Mouse (Mus musculus) C2C12 (cell line): ENCODE measurements around the gene Xlr5c. TPM values are rescaled to one million over a fixed set of nuclear protein-coding genes. Genes with fewer than 3 reads are reported as not detected.
"Not testable (repeated sequence)": the region's sequence is repeated elsewhere in the genome, so short reads cannot be mapped to it uniquely, and the experiment has no call there.

ENCODE experiments used
- H3K27me3 ChIP-seq: one replicate; pipeline ENCODE4 v1.6.1; 2011; ENCODE audit not compliant: control insufficient read depth, insufficient read depth, insufficient read length
- H3K36me3 ChIP-seq: one replicate; pipeline ENCODE4 v1.6.1; 2011; ENCODE audit not compliant: control insufficient read depth, insufficient read depth
- H3K4me3 ChIP-seq: one replicate; pipeline ENCODE4 v1.5.1; 2011; ENCODE audit warnings: mild to moderate bottlenecking, control low read depth; ENCODE audit not compliant: poor library complexity, insufficient read depth, severe bottlenecking
- H3K79me2 ChIP-seq: one replicate; pipeline ENCODE4 v1.6.1; 2011; ENCODE audit not compliant: control insufficient read depth, insufficient read depth
- H3K79me3 ChIP-seq: one replicate; pipeline ENCODE4 v1.6.1; 2011; ENCODE audit warnings: low read depth, control low read depth
- H3ac ChIP-seq: one replicate; pipeline ENCODE3; 2011; ENCODE audit warnings: low read depth; ENCODE audit not compliant: control insufficient read depth, insufficient read length
- CEBPB ChIP-seq: IDR thresholded peaks from one replicate; pipeline ENCODE4 v1.6.1; 2011; ENCODE audit warnings: low read depth, mild to moderate bottlenecking, control low read depth, moderate library complexity
- CTCF ChIP-seq: IDR thresholded peaks from one replicate; pipeline ENCODE4 v1.5.1; 2011; ENCODE audit not compliant: control insufficient read depth, insufficient read depth, insufficient read length
- FOSL1 ChIP-seq: IDR thresholded peaks from one replicate; pipeline ENCODE4 v1.8.0; 2011; ENCODE audit warnings: mild to moderate bottlenecking, low read length; ENCODE audit not compliant: poor library complexity, insufficient read depth, severe bottlenecking
- MAX ChIP-seq: IDR thresholded peaks from one replicate; pipeline ENCODE4 v1.6.1; 2011; ENCODE audit warnings: mild to moderate bottlenecking, control low read depth
- MYOD1 ChIP-seq: IDR thresholded peaks from one replicate; pipeline ENCODE4 v1.6.1; 2011; ENCODE audit warnings: low read depth; ENCODE audit not compliant: control insufficient read depth, insufficient read length
- MYOG ChIP-seq: IDR thresholded peaks from one replicate; pipeline ENCODE4 v1.6.1; 2011; ENCODE audit not compliant: control insufficient read depth, insufficient read length; ENCODE audit errors: extremely low read depth
- USF1 ChIP-seq: IDR thresholded peaks from one replicate; pipeline ENCODE4 v1.6.1; 2011; ENCODE audit warnings: low read depth, mild to moderate bottlenecking, control low read depth, moderate library complexity
- polyA plus RNA-seq: library from polyadenylated mRNA; unstranded; fragments of >200 nt; fragmentation: generic; extraction: Trizol; gene quantifications from one replicate; pipeline ENCODE4 v1.2.1, GENCODE M21; 2012; ENCODE audit warnings: missing spikeins

Xlr5c gene
- polyA plus RNA-seq, 1 experiment, result not detected

DNA sequence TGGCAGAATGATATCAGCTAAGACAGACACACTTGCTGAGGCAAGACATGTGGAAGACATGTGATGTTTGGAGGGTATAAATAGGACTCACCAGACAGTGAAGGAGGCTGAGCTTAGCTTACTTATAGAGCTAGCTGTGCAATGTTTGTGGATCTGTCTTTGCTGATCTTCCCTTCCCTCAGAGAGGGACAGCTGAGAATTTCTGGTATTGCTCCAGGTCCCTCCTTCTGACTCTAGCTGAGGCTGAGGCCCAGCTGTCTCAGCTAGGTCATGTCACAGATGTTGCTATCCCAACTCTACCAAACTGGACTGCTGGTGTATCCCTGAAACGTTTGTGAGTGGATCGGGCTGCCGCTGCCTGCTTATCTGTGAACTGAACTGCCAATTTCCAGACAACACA lies 28.3 kb upstream of the Xlr5c start:
- Histone ChIP-seq H3K27me3 (no peaks in the 10 kb centered on the region), H3K79me3 (no peaks in the 10 kb centered on the region), H3K36me3 (no peaks in the 10 kb centered on the region), H3K4me3 (no peak overlapping the region), H3K79me2 (no peaks in the 10 kb centered on the region), H3ac (no peak overlapping the region)
- TF ChIP-seq CEBPB (no peak), MYOD1 (no peak), FOSL1 (no peak), MYOG (no peak), MAX (no peak), USF1 (no peak), CTCF (no peak)

DNA sequence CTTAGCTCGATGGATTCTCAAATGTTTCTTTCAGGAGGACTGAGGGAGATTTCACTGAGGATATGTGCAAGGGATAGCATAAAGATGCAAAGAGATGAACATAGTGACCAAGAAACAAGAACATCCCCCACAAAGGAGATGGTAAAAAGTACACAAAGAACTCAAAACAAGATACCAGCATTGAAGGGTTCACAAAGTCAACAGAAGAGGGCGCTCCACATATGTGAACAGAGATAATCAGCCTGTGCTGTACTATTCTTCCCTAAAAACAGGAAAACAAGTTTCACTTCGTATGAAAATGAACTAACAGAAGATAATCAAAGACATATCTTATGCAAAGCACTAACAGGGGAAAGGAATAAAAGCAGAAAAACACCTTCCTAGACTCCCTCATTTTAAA lies 19.7 kb upstream of the Xlr5c start:
- no peak overlapping the region for H3ac ChIP-seq
- H3K79me3 ChIP-seq, result no peaks in the 10 kb centered on the region
- no peak overlapping the region for H3K4me3 ChIP-seq
- no peaks in the 10 kb centered on the region for H3K36me3 ChIP-seq
- no peak for TF ChIP-seq MYOD1
- no peak for TF ChIP-seq MYOG
- TF ChIP-seq USF1, result no peak
- TF ChIP-seq MAX, result no peak
- TF ChIP-seq CEBPB, result no peak
- peaks cover 5% of the 10 kb centered on the region for H3K27me3 ChIP-seq
- H3K79me2 ChIP-seq, result no peaks in the 10 kb centered on the region

DNA sequence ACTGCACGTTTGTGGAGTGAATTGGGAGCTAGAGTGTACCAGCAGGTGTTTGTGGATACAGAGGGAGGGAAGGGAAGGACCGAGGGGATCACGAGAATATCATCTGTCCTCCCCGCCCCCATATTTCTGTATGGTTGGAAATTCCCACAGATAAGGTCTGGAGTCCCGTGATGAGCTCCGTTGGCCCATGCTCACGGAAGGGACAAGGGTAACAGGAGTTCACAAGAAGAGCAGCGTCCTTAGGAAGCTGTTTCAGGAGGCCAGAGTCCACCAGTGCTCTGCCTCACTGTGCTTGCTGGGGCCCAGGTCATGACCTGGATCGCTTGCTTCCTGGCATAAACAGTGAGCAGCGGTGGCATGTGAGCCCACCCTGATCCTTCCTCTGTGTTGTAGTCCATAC lies 3.0 kb upstream of the Xlr5c start:
- not testable (repeated sequence) for H3ac ChIP-seq, H3K79me2 ChIP-seq, H3K27me3 ChIP-seq, H3K4me3 ChIP-seq, H3K79me3 ChIP-seq, H3K36me3 ChIP-seq

DNA sequence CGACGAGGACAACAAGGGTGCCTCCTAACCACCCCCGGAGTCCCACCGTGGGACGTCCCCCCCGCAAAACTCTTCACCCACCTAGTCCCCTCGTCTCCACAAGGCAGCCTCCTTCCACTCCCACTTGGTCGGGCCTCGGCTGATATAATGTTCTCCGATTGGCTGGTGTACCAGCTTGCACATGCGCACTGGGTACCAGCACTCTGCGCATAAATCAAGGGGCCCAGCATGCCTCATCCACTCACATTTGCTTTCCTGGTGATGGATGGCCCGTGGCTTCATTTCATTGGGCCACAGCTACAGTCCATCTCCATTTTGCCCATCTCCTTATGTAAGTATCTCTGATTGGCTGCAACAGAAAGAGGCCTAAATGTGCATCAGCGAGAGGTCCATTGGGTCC lies 27.5 kb downstream of the Xlr5c start, which contains the start of gene Xlr3c:
Gene Xlr3c, minus strand, starts transcription at position 121 of the 400 bp plus-strand sequence.
- not testable (repeated sequence) for H3K36me3 ChIP-seq, H3K27me3 ChIP-seq

DNA sequence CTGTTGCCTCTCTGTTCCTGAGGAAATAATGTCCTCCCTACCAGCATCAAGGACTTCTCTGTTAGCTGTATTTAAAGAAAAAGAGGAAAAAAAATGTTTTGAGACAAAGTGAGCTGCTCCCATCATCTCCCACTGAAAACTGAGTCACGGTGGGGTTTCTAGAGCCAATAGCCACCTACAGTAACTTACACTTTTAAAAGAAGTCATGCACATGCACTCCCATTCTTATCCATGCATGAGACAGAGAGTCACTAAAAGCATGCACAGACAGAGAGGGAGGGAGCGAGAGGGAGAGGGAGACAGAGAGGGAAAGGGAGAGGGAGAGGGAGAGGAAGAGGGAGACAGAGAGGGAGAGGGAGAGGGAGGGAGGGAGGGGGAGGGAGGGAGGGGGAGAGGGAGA lies 30.3 kb downstream of the Xlr5c start:
- not testable (repeated sequence) for H3K36me3 ChIP-seq, H3K4me3 ChIP-seq, H3K79me3 ChIP-seq, H3ac ChIP-seq, H3K79me2 ChIP-seq, H3K27me3 ChIP-seq

More for the DNA sequence above, 27.5 kb downstream of the Xlr5c start, which contains the start of gene Xlr3c:
- not testable (repeated sequence) for H3K79me3 ChIP-seq, H3K4me3 ChIP-seq, H3K79me2 ChIP-seq, H3ac ChIP-seq

DNA sequence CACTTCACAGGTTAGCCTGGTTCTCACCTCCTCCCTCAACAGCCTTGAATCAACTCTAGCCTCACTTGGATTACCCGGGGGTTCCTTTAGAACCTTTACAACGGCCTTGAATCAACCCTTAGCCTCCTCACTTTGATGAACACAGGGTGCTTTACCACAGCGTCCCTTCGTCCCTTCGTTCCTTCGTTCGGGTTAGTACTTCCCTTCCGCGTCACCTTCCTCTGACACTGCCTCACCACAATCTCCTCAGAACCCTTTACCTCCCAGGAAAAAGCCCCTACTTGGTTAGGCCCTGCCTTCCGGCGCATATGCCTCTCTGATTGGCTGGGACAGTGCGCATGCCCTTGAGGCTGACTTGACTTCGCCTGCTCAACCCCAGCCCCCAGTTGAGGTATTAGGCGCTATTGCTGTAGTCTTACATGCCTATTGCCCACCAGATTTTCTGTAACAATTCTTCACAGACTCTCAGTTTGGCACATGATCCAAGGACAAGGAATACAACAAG lies 49.9 kb downstream of the Xlr5c start, which contains the start of gene Xlr4c:
Gene Xlr4c, minus strand, starts transcription at position 310 of the 505 bp plus-strand sequence.
- not testable (repeated sequence) for H3K79me3 ChIP-seq, H3ac ChIP-seq, H3K27me3 ChIP-seq, H3K36me3 ChIP-seq, H3K79me2 ChIP-seq, H3K4me3 ChIP-seq

Other genes with a start within 250 kb of the Xlr5c start
- gene Pnma3, start 228.2 kb downstream of the Xlr5c start, polyA plus RNA-seq, result not detected
- 0.28 TPM for gene Xlr4a, start 210.5 kb downstream of the Xlr5c start, polyA plus RNA-seq
- 2.6 TPM for gene Xlr3a, start 195.9 kb downstream of the Xlr5c start, polyA plus RNA-seq
- not detected for gene Gm14685, start 175.9 kb downstream of the Xlr5c start, polyA plus RNA-seq
- gene Xlr5b, start 144.2 kb downstream of the Xlr5c start, polyA plus RNA-seq, result not detected
- not detected for gene DXBay18, start 143.5 kb downstream of the Xlr5c start, polyA plus RNA-seq
- gene Spin2d, start 116.0 kb downstream of the Xlr5c start, polyA plus RNA-seq, result not detected
- gene Xlr3b, start 100.8 kb downstream of the Xlr5c start, polyA plus RNA-seq, result 0.15 TPM
- 0.09 TPM for gene Xlr4b, start 78.6 kb downstream of the Xlr5c start, polyA plus RNA-seq
- 3.3 TPM for gene F8a, start 64.7 kb downstream of the Xlr5c start, polyA plus RNA-seq
- 0.06 TPM for gene Xlr4c, start 49.8 kb downstream of the Xlr5c start, polyA plus RNA-seq
- 1.4 TPM for gene Xlr3c, start 27.6 kb downstream of the Xlr5c start, polyA plus RNA-seq
- gene Xlr5a, start within 50 bp of the Xlr5c start, polyA plus RNA-seq, result not detected
- not detected for gene Gm45015, start 43.9 kb upstream of the Xlr5c start, polyA plus RNA-seq
- gene Zfp275, start 49.6 kb upstream of the Xlr5c start, polyA plus RNA-seq, result 5.9 TPM
- not detected for gene Gm18336, start 105.8 kb upstream of the Xlr5c start, polyA plus RNA-seq
- gene Zfp92, start 118.1 kb upstream of the Xlr5c start, polyA plus RNA-seq, result 0.02 TPM
- gene Trex2, start 142.4 kb upstream of the Xlr5c start, polyA plus RNA-seq, result not detected
- 42.6 TPM for gene Haus7, start 166.1 kb upstream of the Xlr5c start, polyA plus RNA-seq
- 731 TPM for gene Bgn, start 190.6 kb upstream of the Xlr5c start, polyA plus RNA-seq
- gene Atp2b3, start 210.1 kb upstream of the Xlr5c start, polyA plus RNA-seq, result not detected